Mouse (Mus musculus) CH12.LX (cell line): ENCODE data around the gene Gm20547.

Experiments used
- HCFC1 ChIP-seq: IDR thresholded peaks from 2 replicates; pipeline ENCODE4 v1.6.1; 2012; ENCODE audit warnings: low read depth, mild to moderate bottlenecking, inconsistent platforms, low read length, improper control_type of control experiment
- NELFE ChIP-seq: IDR thresholded peaks from 2 replicates; pipeline ENCODE4 v1.6.1; 2011; ENCODE audit warnings: low read depth, low read length, improper control_type of control experiment
- POLR2AphosphoS2 ChIP-seq: IDR thresholded peaks from 2 replicates; pipeline ENCODE4 v1.6.1; 2011; ENCODE audit warnings: low read depth, low read length, improper control_type of control experiment
- UBTF ChIP-seq: IDR thresholded peaks from 2 replicates; pipeline ENCODE4 v1.6.1; 2012; ENCODE audit warnings: low read depth, mild to moderate bottlenecking, inconsistent platforms, low read length, improper control_type of control experiment, moderate library complexity
- ZMIZ1 ChIP-seq: IDR thresholded peaks from 2 replicates; pipeline ENCODE4 v1.6.1; 2012; ENCODE audit warnings: low read depth, mild to moderate bottlenecking, inconsistent platforms, low read length, improper control_type of control experiment

DNA sequence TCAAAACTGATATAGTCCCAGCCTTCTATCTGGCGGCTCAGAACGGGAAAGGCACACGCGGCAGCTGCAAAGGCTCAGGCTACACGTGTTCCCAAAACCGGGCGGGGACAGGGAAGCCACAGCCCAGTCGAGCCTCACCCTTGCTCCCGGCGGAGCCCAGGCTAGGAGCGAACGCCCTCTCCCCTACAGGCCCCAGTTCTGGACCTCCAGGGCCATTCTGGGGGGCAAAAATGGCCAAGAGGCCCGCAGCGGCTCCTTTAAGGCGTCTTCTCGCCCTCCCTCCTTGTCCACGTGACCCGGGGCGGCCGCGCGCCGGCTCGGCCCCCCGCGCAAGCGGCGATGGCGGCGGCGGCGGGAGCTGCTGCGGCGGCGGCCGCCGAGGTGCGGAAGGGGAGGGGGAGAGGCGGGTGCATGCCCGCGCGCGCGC is 16.3 kb upstream of the Gm20547 start, which contains the start of the genes C2 and Ehmt2:
- TF ChIP-seq ZMIZ1, result no peak
- TF ChIP-seq POLR2AphosphoS2, result no peak
- TF ChIP-seq NELFE, result peak; percentile 65; the same call in 1 of the 2 replicates
- no peak for TF ChIP-seq UBTF
- peak; percentile 46 for TF ChIP-seq HCFC1
